ENCODE assay signal across 15 mouse cellular contexts in the genomic region with DNA sequence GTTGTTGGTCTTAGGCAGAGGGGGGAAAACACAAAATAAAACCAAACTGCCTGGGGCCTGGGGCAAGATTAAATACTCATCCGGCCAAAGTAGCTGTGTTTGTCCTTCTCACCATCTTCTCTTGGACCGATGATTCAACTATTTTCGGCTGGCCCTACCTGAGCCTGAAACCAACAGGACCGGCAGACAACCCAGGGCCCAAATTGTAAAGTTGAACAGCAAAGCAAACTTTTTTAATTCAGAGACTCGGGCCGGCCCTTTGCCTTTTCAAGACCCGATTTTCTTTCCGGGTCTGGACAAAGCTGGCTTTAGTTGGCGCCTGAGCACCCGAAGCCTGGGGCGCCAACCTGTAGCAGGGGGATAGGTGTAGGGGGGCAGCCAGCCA. TPM values are rescaled to one million over a fixed set of nuclear protein-coding genes. Genes with fewer than 3 reads are reported as not detected.
A peak's percentile ranks its signal among the peaks of the same experiment; 100 is the strongest.
DNase-seq lines count a peak whose midpoint lies in the region; ATAC-seq lines count a peak whose summit lies in the region.
"Had no signal": no experiment of that assay in that cellular context is flagged by ENCODE, and none has a peak within 500 bp of the region (broad histone marks: within the 10 kb centered on the region; RNA-seq: fewer than 3 reads in every experiment).

No protein-coding gene starts in this region.

- WGBS in hindbrain, embryonic 11.5 days = 2% methylated on average over 11 of the region's 11 CpGs
- 3% methylated on average over 11 of the region's 11 CpGs for WGBS in hindbrain, embryonic 13.5 days
- 3% methylated on average over 11 of the region's 11 CpGs for WGBS in hindbrain, embryonic 14.5 days

- H3K27ac ChIP-seq in hindbrain, embryonic 11.5 days (ENCODE audit: low read depth, low read length) = no peak overlapping the region; the same call in 1 of the 2 replicates
- H3K27ac ChIP-seq in hindbrain, embryonic 13.5 days = no peak overlapping the region
- no peak overlapping the region for H3K27ac ChIP-seq in hindbrain, embryonic 14.5 days
- H3K27ac ChIP-seq: stomach, embryonic 15.5 days had no signal

- no peak for ATAC-seq in hindbrain, embryonic 11.5 days (ENCODE audit: low FRiP score)
- no peak for ATAC-seq in hindbrain, embryonic 13.5 days (ENCODE audit: low FRiP score)
- no peak for ATAC-seq in hindbrain, embryonic 14.5 days (ENCODE audit: low FRiP score)
- ATAC-seq: intestine, postnatal 0 days; Patski had no signal

- no peaks in the 10 kb centered on the region for H3K36me3 ChIP-seq in hindbrain, embryonic 11.5 days (ENCODE audit: control insufficient read depth, insufficient read depth, low read length)
- no peaks in the 10 kb centered on the region for H3K36me3 ChIP-seq in hindbrain, embryonic 13.5 days
- H3K36me3 ChIP-seq in hindbrain, embryonic 14.5 days (replicated peaks; ENCODE audit: control insufficient read depth, insufficient read depth) = no peaks in the 10 kb centered on the region
- H3K36me3 ChIP-seq: stomach, embryonic 15.5 days had no signal

- H3K27me3 ChIP-seq in hindbrain, embryonic 11.5 days (ENCODE audit: control insufficient read depth, insufficient read depth, low read length) = peaks cover 90% of the 10 kb centered on the region
- peaks cover 97% of the 10 kb centered on the region for H3K27me3 ChIP-seq in hindbrain, embryonic 13.5 days
- H3K27me3 ChIP-seq in hindbrain, embryonic 14.5 days (ENCODE audit: control insufficient read depth, insufficient read depth, low read length) = peaks cover 95% of the 10 kb centered on the region
- H3K27me3 ChIP-seq: CH12.LX had no signal

- H3K9ac ChIP-seq in hindbrain, embryonic 11.5 days (ENCODE audit: low read depth, low read length) = no peak overlapping the region
- no peak overlapping the region for H3K9ac ChIP-seq in hindbrain, embryonic 13.5 days
- no peak overlapping the region for H3K9ac ChIP-seq in hindbrain, embryonic 14.5 days
- H3K9ac ChIP-seq: stomach, embryonic 15.5 days had no signal

- DNase-seq in hindbrain, embryonic 11.5 days (ENCODE audit: low spot score) = peak; percentile 70
- DNase-seq in 3T3-L1 (ENCODE audit: low read depth, low spot score) (peak; percentile 35), NIH3T3 (ENCODE audit: low read depth) (peak; percentile 63)
- DNase-seq in hindbrain, embryonic 14.5 days (ENCODE audit: low spot score) = peak; percentile 26
- no peak for DNase-seq in urinary bladder, postnatal 25 days (ENCODE audit: low spot score)
- no peak for DNase-seq in ovary, postnatal 14 days (ENCODE audit: low spot score)
- DNase-seq: cerebellum, adult 9-10 months; heart, postnatal 10 days; kidney, postnatal 36 days had no signal

- H3K9me3 ChIP-seq in hindbrain, embryonic 11.5 days (ENCODE audit: control insufficient read depth, low read length) = no peaks in the 10 kb centered on the region
- no peaks in the 10 kb centered on the region for H3K9me3 ChIP-seq in hindbrain, embryonic 13.5 days
- no peaks in the 10 kb centered on the region for H3K9me3 ChIP-seq in hindbrain, embryonic 14.5 days (ENCODE audit: control insufficient read depth, low read length)
- H3K9me3 ChIP-seq: stomach, embryonic 15.5 days had no signal

- H3K4me2 ChIP-seq in hindbrain, embryonic 11.5 days (replicated peaks; ENCODE audit: low read depth, low read length) = 0 out of 2 replicates have a peak overlapping the region, but pooled peaks have one; percentile 1
- H3K4me2 ChIP-seq in hindbrain, embryonic 13.5 days = no peak overlapping the region
- no peak overlapping the region; the same call in 1 of the 2 replicates for H3K4me2 ChIP-seq in hindbrain, embryonic 14.5 days (replicated peaks)
- H3K4me2 ChIP-seq: stomach, embryonic 15.5 days had no signal

- peaks cover 9% of the 10 kb centered on the region; the same call in 1 of the 2 replicates for H3K4me1 ChIP-seq in hindbrain, embryonic 11.5 days (replicated peaks; ENCODE audit: control insufficient read depth, insufficient read depth, low read length)
- H3K4me1 ChIP-seq in hindbrain, embryonic 13.5 days (replicated peaks) = peaks cover 7% of the 10 kb centered on the region
- H3K4me1 ChIP-seq in hindbrain, embryonic 14.5 days (replicated peaks; ENCODE audit: control insufficient read depth, insufficient read depth, low read length) = no peaks in the 10 kb centered on the region

- peak overlapping the region; percentile 10; the same call in 1 of the 2 replicates for H3K4me3 ChIP-seq in hindbrain, embryonic 11.5 days (ENCODE audit: low read depth, low read length)
- H3K4me3 ChIP-seq in hindbrain, embryonic 13.5 days = no peak overlapping the region; the same call in 1 of the 2 replicates
- H3K4me3 ChIP-seq in hindbrain, embryonic 14.5 days (replicated peaks; ENCODE audit: low read length) = no peak overlapping the region
- H3K4me3 ChIP-seq: megakaryocyte, embryonic 14.5 days; stomach, embryonic 15.5 days had no signal

RNA-seq across cellular contexts. Expression of gene Tbx15, which starts 16.2 kb away (rescaled TPM):
- 4.2 and 4.9 TPM in 2 replicates for polyA plus RNA-seq in hindbrain, embryonic 11.5 days (2014; fragmentation: Nextera tagmentation; extraction: Ambion mirVana)
- polyA plus RNA-seq in hindbrain, embryonic 13.5 days (2015; fragmentation: Nextera tagmentation; extraction: Ambion mirVana) = 0.57 and 1.1 TPM in 2 replicates
- 0.32 and 0.82 TPM in 2 replicates for polyA plus RNA-seq in hindbrain, embryonic 14.5 days (2014; fragmentation: Nextera tagmentation; extraction: Ambion mirVana)
- polyA plus RNA-seq: intestine, postnatal 0 days had no signal

Comparison
In these comparisons a context has a peak if more than half of its experiments do, and no peak if none do; other contexts are left out.
1. DNase-seq: peak in hindbrain, embryonic 11.5 days (single experiment), 3T3-L1 (single experiment), NIH3T3 (single experiment) and hindbrain, embryonic 14.5 days (single experiment); none in urinary bladder, postnatal 25 days (single experiment) and ovary, postnatal 14 days (single experiment).